Mouse (Mus musculus): ENCODE results near the gene Clstn1. TPM values are rescaled to one million over a fixed set of nuclear protein-coding genes. Genes with fewer than 3 reads are reported as not detected.

Clstn1 gene
- polyA plus RNA-seq, 1 experiment from 2014 or later, result 138 TPM

DNA sequence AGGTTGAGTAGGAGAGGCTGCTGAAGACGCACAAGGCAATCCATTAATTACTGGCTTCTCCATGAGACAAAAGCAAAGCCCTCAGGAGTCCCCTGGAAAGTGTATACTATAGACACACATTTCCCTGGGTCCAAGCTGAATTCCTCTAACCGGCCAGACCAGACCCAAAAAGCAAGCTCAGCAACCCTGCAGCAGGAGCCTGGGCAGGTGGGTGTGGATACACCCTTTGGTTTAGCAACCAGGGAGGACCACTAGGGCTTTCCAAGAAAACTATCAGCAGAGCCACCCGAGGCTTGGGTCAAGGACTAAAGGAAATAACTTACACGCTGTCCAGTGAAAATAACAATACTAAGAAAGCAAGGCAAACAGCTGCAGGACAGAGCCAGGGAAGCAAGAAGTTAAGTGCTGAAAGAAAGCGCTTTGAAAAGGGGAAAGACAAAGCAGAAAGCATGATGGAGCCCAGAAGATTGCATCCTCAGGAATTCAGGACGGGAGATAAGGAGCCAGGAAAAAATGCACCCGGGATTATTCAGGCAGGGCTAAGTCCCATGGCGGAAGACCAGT is 88.6 kb downstream of the Clstn1 start:
- WGBS, result 12% methylated on average over 8 of the region's 8 CpGs
- Histone ChIP-seq H3K9ac (peak overlapping the region; percentile 82), H3K9me3 (replicated peaks) (no peaks in the 10 kb centered on the region), H3K4me3 (peak overlapping the region; percentile 68), H3K36me3 (peaks cover 6% of the 10 kb centered on the region), H3K4me1 (0 out of 2 replicates have a peak, but pooled peaks cover 10% of the 10 kb centered on the region), H3K27me3 (peaks cover 11% of the 10 kb centered on the region), H3K4me2 (replicated peaks) (peak overlapping the region; percentile 84), H3K27ac (peak overlapping the region; percentile 76)
- ATAC-seq (ENCODE audit: low FRiP score), result no peak

DNA sequence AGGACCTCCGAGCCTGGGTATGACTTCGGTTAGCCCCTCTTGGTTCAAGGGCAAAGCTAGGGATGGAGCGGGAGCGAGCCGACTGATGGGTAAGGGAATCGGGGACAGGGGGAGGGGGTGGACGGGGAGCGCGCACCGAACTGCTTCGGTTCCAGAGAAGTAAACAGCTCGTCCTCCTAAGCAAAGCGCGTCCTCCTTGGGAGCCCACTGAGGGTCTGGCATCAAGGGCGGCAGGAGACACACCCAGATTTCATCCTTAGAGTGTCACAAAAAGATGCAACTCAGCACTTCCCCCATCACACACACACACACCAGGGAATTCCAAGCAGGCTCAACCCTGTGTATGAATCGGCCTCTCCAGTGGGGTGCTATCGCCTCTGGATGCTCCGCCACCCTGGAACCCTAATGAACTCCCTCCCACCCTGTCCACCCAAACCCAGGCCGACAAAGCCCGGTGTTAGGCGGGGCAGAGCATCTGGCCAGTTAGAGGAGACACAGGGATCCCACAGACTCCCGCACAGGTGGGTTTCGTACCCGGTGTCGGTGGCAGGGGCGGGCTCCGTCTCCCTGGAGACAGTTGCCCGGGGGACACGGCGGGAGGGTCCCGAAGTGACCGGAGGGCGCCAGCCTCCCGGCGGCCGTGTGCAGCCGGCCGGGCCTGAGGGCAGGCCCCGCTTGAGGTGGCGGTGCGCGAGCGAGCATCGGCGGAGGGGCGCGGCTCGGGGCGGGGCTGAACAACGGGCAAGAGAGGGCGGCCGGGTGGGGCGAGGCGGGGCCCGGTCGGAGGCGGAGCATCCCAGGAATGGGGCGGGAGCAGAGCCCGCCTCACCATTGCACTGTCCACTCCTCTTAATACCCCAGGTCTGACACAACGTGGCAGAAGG is 89.4 kb downstream of the Clstn1 start:
- peak overlapping the region; percentile 76 for H3K27ac ChIP-seq
- ATAC-seq (ENCODE audit: low FRiP score), result peak; percentile 93
- WGBS, result under 1% methylated on average over 57 of the region's 60 CpGs

DNA sequence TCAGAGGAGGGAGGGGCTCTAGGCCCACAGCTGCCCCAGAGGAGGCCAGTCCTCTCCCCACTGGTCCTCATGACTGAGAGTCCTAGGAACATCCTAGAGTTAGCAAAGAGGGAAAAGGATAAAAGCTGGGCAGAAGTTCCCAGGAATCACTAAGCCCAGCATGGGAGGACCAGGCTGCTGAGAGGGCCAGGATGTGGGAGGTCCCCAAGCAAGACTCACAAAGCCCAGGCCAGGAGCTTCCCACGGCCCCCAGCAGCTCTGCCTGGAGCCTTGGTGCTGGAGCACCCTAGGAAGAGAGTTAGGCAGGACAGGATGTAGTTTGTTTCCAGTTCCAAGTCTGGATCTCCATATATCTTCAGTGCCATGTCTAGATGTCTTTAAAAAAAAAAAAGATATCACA is 91.7 kb downstream of the Clstn1 start:
- H3K4me3 ChIP-seq, result no peak overlapping the region
- no peak overlapping the region for H3K4me2 ChIP-seq (replicated peaks)
- H3K4me1 ChIP-seq, result 0 out of 2 replicates have a peak, but pooled peaks cover 10% of the 10 kb centered on the region
- no peak overlapping the region for H3K9ac ChIP-seq
- ATAC-seq (ENCODE audit: low FRiP score), result no peak
- H3K27me3 ChIP-seq, result peaks cover 11% of the 10 kb centered on the region
- WGBS, result 53% methylated on average over 1 of the region's 1 CpGs
- H3K27ac ChIP-seq, result no peak overlapping the region
- H3K36me3 ChIP-seq, result no peaks in the 10 kb centered on the region
- H3K9me3 ChIP-seq (replicated peaks), result no peaks in the 10 kb centered on the region

More for the DNA sequence above, 89.4 kb downstream of the Clstn1 start:
- H3K9ac ChIP-seq, result peak overlapping the region; percentile 82
- peaks cover 11% of the 10 kb centered on the region for H3K27me3 ChIP-seq
- 0 out of 2 replicates have a peak, but pooled peaks cover 10% of the 10 kb centered on the region for H3K4me1 ChIP-seq
- peak overlapping the region; percentile 84 for H3K4me2 ChIP-seq (replicated peaks)
- peak overlapping the region; percentile 68 for H3K4me3 ChIP-seq
- no peaks in the 10 kb centered on the region for H3K9me3 ChIP-seq (replicated peaks)
- peaks cover 6% of the 10 kb centered on the region for H3K36me3 ChIP-seq

DNA sequence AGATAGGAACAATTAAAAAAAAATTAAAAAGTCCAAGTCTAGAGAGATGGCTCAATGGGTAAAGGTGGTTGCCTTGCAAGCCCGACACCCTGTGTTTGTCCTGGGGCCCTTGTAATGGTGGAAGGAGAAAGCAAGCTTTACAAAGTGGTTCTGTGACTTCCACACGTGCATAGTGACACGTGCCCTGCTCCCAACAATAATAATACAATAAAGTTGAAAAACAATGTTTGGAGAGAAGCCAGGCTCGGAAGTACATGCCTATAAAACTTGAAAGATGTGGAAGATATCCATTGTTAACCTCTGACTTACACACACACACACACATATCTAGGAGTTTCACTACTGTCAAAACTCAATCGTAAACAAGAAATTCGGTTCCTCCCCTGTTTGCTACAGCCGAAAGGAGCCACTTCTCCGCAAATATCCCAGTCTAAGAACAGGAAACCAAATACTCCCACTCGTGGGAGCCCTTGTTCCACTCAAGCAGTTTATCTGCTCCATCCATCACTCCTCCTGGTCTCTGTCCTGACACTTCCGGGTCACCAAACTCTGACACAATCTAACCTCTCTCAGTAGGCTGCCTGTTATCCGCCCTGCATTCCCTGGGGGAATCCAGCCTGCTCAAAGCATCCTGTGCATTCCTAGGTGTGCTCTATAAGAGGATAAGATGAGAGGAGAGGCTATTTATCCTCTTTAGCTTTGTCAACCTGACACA is 92.9 kb downstream of the Clstn1 start:
- Histone ChIP-seq H3K36me3 (no peaks in the 10 kb centered on the region), H3K9me3 (replicated peaks) (no peaks in the 10 kb centered on the region), H3K27ac (peak overlapping the region; percentile 17; the same call in 1 of the 2 replicates), H3K4me3 (no peak overlapping the region), H3K4me2 (replicated peaks) (no peak overlapping the region), H3K9ac (no peak overlapping the region), H3K4me1 (0 out of 2 replicates have a peak, but pooled peaks cover 10% of the 10 kb centered on the region), H3K27me3 (peaks cover 8% of the 10 kb centered on the region)
- no peak for ATAC-seq (ENCODE audit: low FRiP score)
- WGBS, result 73% methylated on average over 11 of the region's 11 CpGs

DNA sequence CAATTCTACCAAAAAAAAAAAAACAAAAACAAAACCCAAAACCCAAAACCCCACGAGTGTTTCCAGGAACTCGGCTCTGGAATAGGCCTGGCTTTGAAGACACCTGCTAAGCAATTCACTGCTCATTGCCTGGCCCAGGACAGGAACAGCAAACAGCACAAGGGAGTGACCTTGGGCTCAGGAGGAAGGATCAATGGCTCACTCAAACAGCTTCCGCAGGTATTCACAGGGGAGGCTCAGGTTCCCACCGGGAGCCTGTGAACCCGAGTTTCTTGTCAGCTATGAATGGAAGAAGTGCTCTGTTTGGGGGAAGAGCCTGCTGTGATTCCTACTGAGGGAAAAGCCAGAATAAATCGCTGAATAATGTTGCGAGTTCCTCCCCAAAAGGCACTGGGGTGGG is 97.6 kb downstream of the Clstn1 start:
- Histone ChIP-seq H3K27ac (no peak overlapping the region), H3K27me3 (no peaks in the 10 kb centered on the region), H3K36me3 (no peaks in the 10 kb centered on the region), H3K4me2 (replicated peaks) (no peak overlapping the region), H3K9me3 (replicated peaks) (no peaks in the 10 kb centered on the region), H3K9ac (no peak overlapping the region), H3K4me1 (peaks cover 3% of the 10 kb centered on the region; the same call in 1 of the 2 replicates), H3K4me3 (no peak overlapping the region)
- no peak for ATAC-seq (ENCODE audit: low FRiP score)
- WGBS, result 15% methylated on average over 7 of the region's 7 CpGs

DNA sequence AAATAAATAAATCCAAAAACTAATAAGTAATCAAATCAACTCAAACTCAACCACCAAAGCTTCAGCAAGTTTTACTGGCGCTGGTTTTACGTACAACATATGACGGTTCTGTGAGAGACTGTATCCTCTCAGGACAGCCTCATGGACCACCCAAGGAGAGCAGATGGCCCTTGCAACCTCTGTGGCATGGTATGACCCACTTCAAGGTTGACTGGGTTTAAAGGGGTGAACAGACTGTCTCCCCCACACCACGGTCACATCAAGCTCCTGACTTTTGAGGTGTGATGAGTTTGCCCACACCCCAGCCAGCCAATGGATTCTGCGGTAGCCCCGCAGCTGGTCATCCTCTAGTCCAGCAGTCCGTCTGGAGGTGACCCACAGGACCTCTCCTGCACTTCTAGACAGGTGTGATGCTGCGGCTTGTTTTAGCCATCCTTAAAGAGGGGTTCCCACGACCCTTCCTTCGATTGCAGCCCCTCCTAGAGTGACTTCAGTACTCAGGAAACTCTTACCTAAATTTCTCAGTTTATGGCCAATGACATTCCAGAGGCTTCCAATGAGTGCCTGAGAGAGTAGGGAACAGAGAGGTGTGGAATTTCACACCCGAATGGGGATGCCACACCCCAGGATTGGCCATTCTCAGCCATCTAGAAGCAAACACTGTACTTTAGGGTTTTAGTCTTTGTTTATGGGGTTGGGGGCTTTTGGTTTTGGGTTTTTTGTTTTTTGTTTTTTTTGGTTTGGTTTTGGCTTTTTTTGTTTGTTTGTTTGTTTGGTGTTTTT is 98.8 kb downstream of the Clstn1 start:
- no peak overlapping the region for H3K4me3 ChIP-seq
- H3K27ac ChIP-seq, result no peak overlapping the region
- no peak overlapping the region for H3K9ac ChIP-seq
- no peaks in the 10 kb centered on the region for H3K36me3 ChIP-seq
- no peak overlapping the region for H3K4me2 ChIP-seq (replicated peaks)
- ATAC-seq (ENCODE audit: low FRiP score), result no peak
- WGBS, result 84% methylated on average over 11 of the region's 11 CpGs
- peaks cover 4% of the 10 kb centered on the region; the same call in 1 of the 2 replicates for H3K4me1 ChIP-seq
- no peaks in the 10 kb centered on the region for H3K9me3 ChIP-seq (replicated peaks)
- no peaks in the 10 kb centered on the region for H3K27me3 ChIP-seq

DNA sequence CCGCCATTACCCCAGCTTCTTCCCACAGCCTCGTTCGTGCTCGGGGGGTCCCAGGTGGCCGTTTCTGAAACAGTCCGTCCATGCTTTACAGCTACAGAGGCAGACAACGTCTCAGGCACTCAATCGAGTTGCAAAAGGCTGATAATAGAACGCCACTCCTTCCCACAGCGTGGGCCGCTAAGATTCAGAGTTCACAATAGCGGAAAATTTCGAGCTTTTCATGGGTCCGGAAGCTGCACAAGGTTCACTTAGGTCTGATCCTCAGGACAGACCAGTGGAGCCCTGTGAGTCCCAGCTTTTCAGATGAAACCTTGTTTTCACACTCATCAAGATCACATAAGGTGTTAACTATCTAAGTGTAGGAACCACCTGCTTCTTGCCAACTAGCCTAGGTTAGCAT is 102.6 kb downstream of the Clstn1 start:
- no peaks in the 10 kb centered on the region for H3K9me3 ChIP-seq (replicated peaks)
- no peak overlapping the region for H3K9ac ChIP-seq
- no peak for ATAC-seq (ENCODE audit: low FRiP score)
- H3K36me3 ChIP-seq, result no peaks in the 10 kb centered on the region
- no peak overlapping the region for H3K27ac ChIP-seq
- H3K27me3 ChIP-seq, result no peaks in the 10 kb centered on the region
- H3K4me3 ChIP-seq, result no peak overlapping the region
- WGBS, result 76% methylated on average over 14 of the region's 14 CpGs
- H3K4me2 ChIP-seq (replicated peaks), result no peak overlapping the region
- peaks cover 8% of the 10 kb centered on the region; the same call in 1 of the 2 replicates for H3K4me1 ChIP-seq

DNA sequence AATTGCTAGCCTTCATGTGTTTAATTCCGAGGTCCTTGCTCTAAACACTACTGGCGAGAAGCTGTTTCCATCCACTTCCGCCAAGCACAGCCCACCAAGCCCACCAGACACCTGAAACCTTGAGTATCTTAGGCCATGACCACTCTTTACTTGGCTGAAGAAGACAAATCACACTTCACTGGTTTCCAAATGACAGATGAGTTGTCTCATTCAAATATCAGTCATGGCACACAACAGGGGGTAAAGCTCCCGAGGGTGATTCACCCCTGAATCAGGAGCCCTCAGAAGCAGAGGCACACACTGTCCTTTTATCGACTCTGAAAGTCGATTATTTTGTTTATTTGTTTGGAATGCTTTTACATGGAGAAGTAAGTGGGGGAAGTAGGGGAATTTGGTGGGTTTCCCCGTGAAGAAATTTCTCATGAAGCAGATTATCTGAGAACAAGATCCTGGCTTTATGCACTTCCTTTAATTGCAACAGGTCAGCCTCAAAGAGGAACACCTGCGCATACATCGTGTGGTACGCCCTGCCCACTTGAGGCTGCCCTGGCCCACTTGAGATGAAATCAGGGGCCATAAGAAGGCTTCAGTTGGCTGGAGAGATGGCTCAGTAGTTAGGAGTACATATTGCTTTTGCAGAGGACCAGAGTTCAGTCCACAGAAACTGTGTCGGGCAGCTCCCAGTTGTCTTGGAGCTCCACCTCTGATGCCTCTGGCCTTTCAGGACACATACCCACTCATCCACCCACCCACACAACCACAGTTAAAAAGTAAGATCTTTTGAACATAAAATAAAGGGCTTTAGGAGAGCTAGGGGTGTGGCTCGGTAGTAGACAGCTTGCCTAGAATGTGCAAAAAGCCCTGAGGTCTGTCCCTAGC is 103.8 kb downstream of the Clstn1 start:
- Histone ChIP-seq H3K9ac (no peak overlapping the region), H3K9me3 (replicated peaks) (no peaks in the 10 kb centered on the region), H3K27me3 (no peaks in the 10 kb centered on the region), H3K36me3 (no peaks in the 10 kb centered on the region), H3K4me1 (peaks cover 8% of the 10 kb centered on the region; the same call in 1 of the 2 replicates), H3K4me3 (no peak overlapping the region), H3K4me2 (replicated peaks) (no peak overlapping the region), H3K27ac (no peak overlapping the region)
- WGBS, result 80% methylated on average over 12 of the region's 12 CpGs
- no peak for ATAC-seq (ENCODE audit: low FRiP score)

DNA sequence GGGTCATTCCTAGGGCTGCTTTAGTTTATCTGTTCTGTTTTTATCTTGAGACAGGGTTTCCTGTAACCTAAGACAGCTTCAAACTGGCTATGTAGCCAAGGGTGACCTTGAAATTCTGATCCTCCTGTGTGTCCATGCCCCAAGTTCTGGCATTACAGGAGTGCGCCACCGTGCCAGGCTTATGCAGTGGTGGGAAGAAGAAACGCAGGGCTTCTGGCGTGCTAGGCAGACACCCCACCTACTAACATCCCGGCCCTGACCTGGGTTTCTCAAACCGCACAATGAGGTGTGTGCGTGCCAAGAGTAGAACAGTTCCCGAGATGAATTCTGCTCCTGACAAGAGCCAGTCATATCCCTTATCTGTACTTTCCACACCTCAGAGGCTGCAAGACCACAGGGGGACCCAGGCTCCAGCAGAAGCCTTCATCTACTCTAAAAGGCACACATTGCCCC is 104.6 kb downstream of the Clstn1 start:
- H3K36me3 ChIP-seq, result no peaks in the 10 kb centered on the region
- H3K27ac ChIP-seq, result no peak overlapping the region
- H3K27me3 ChIP-seq, result no peaks in the 10 kb centered on the region
- WGBS, result 94% methylated on average over 8 of the region's 8 CpGs
- no peak overlapping the region for H3K4me3 ChIP-seq
- peaks cover 8% of the 10 kb centered on the region; the same call in 1 of the 2 replicates for H3K4me1 ChIP-seq
- H3K9me3 ChIP-seq (replicated peaks), result no peaks in the 10 kb centered on the region
- no peak overlapping the region for H3K4me2 ChIP-seq (replicated peaks)
- no peak for ATAC-seq (ENCODE audit: low FRiP score)
- no peak overlapping the region for H3K9ac ChIP-seq

DNA sequence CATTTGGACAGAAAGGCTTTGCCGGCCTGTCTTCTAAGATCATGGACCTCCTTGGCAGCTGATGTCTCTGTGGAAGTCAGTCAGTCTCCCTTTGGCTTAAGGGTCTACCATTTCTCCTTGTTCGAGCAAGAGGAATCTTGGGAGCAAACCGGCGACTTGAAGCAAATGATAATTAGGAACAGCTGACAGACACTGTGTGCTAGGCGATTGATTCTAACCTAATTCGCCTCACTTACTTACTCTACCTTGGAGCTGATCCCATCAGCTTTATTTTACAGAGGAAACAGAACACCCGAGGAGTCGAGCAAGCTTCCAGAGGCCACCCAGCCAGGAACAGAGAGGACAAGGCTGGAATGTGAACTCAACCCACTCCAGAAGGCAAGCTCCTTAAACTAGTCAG is 105.1 kb downstream of the Clstn1 start:
- no peaks in the 10 kb centered on the region for H3K36me3 ChIP-seq
- H3K9me3 ChIP-seq (replicated peaks), result no peaks in the 10 kb centered on the region
- peaks cover 8% of the 10 kb centered on the region; the same call in 1 of the 2 replicates for H3K4me1 ChIP-seq
- no peak for ATAC-seq (ENCODE audit: low FRiP score)
- H3K4me3 ChIP-seq, result no peak overlapping the region
- H3K27ac ChIP-seq, result no peak overlapping the region
- WGBS, result 66% methylated on average over 8 of the region's 8 CpGs
- no peak overlapping the region for H3K4me2 ChIP-seq (replicated peaks)
- H3K9ac ChIP-seq, result no peak overlapping the region
- H3K27me3 ChIP-seq, result 0 out of 2 replicates have a peak, but pooled peaks cover 2% of the 10 kb centered on the region

Data from hindbrain, embryonic 12.5 days (tissue).